Mouse (Mus musculus): ENCODE results near the gene Mrpl10. TPM values are rescaled to one million over a fixed set of nuclear protein-coding genes. Genes with fewer than 3 reads are reported as not detected.

The Mrpl10 gene
- polyA plus RNA-seq, 1 experiment from 2014 or later = 50.8 TPM

GRCm38 (mm10) chr11:97024977-97025376 lies 16.4 kb upstream of the Mrpl10 start:
- TF ChIP-seq EP300 (IDR thresholded peaks at IDR 0.05) = no peak
- no peak for TF ChIP-seq CTCF (IDR thresholded peaks at IDR 0.05)
- Histone ChIP-seq H3K27ac (ENCODE audit: low read length) (no peak overlapping the region), H3K4me3 (ENCODE audit: low read depth, low read length) (no peak overlapping the region), H3K4me2 (replicated peaks; ENCODE audit: low read depth, low read length) (no peak overlapping the region), H3K36me3 (ENCODE audit: insufficient read depth, low read length) (no peaks in the 10 kb centered on the region), H3K9ac (replicated peaks; ENCODE audit: low read depth) (no peak overlapping the region), H3K27me3 (replicated peaks; ENCODE audit: insufficient read depth, low read length) (peaks cover 20% of the 10 kb centered on the region), H3K9me3 (ENCODE audit: low read length) (no peaks in the 10 kb centered on the region), H3K4me1 (ENCODE audit: insufficient read depth, low read depth, low read length) (peaks cover 10% of the 10 kb centered on the region)
- ATAC-seq (no peak), DNase-seq (ENCODE audit: low spot score) (no peak)
- 35% methylated on average over 10 of the region's 10 CpGs for WGBS

- Histone ChIP-seq H3K27ac (ENCODE audit: low read length) (peak overlapping the region; percentile 34; the same call in 1 of the 2 replicates), H3K36me3 (ENCODE audit: insufficient read depth, low read length) (no peaks in the 10 kb centered on the region), H3K9me3 (ENCODE audit: low read length) (no peaks in the 10 kb centered on the region), H3K4me3 (ENCODE audit: low read depth, low read length) (no peak overlapping the region), H3K4me1 (ENCODE audit: insufficient read depth, low read depth, low read length) (peaks cover 16% of the 10 kb centered on the region), H3K27me3 (replicated peaks; ENCODE audit: insufficient read depth, low read length) (peaks cover 12% of the 10 kb centered on the region), H3K9ac (replicated peaks; ENCODE audit: low read depth) (no peak overlapping the region), H3K4me2 (replicated peaks; ENCODE audit: low read depth, low read length) (peak overlapping the region; percentile 49)
- ATAC-seq = peak; percentile 53
- whole genome bisulfite sequencing = 4% methylated on average over 17 of the region's 17 CpGs
- TF ChIP-seq EP300 (IDR thresholded peaks at IDR 0.05) (no peak), CTCF (IDR thresholded peaks at IDR 0.05) (peak; percentile 98)
- peak; percentile 94 for DNase-seq (ENCODE audit: low spot score)
Measured at GRCm38 (mm10) chr11:97025721-97026344, 15.5 kb upstream of the Mrpl10 start.

DNA sequence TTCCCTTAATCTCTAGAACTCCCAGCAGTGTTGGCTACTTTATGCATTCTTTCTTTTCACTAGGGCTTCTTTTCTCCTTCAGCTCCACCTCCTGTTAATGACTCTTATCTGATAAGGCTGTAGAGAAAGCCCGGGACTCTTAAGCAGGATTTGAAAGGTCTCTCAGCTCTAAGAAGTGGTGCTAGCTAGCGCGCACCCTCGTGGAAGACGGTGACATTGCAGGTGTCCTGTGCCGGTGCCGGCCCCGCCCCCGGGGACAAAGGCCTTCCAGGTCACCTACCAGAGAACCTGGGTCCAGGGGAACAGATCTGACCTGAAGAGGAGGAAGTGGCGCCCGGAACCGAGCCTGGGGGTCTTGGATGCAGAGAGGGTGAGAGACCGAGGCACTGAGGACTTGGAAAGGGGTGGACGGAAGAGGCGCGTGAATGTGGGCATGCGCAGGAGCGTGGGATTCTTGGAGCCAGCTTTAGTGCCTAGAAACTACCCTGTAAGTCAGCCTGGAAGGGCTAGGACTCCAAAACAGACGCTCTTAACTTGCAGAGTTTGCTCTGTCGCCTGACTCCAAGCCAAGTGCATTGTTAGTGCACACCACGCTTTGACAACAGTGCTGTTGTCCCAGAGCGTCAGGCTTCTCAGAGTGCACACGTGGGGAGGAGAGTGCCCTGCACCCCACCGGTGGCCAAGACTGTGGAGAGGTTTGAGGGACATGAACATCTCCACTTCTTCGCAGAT lies 11.5 kb upstream of the Mrpl10 start, which contains the start of gene Scrn2:
Gene Scrn2 (plus strand): TSS at position 253 of the 732 bp plus-strand sequence.
- H3K4me2 ChIP-seq (replicated peaks; ENCODE audit: low read depth, low read length) = peak within 1 kb of the TSS; percentile 68
- peak; percentile 90 for ATAC-seq

DNA sequence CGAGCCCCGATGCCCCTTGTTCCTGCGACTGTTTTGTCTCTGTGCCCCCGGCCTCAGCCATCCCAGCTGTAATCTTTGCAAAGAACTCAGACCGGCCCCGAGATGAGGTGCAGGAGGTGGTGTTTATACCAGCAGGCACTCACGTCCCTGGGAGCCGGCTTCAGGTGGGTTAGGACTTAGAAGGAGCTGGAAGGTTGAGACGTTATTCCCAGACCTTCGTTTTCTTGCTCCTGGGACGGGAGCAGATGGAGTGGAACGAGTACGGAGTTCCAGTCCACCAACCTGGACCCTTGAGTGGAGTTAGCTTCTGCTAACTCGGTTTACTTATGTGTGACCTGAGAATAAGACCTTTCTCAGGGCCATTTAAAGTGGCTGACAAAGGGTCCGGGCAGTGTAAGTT lies 10.9 kb upstream of the Mrpl10 start:
- Histone ChIP-seq H3K36me3 (ENCODE audit: insufficient read depth, low read length) (no peaks in the 10 kb centered on the region), H3K4me3 (ENCODE audit: low read depth, low read length) (peak overlapping the region; percentile 62), H3K4me1 (ENCODE audit: insufficient read depth, low read depth, low read length) (peaks cover 10% of the 10 kb centered on the region; the same call in 1 of the 2 replicates), H3K4me2 (replicated peaks; ENCODE audit: low read depth, low read length) (peak overlapping the region; percentile 68), H3K9me3 (ENCODE audit: low read length) (no peaks in the 10 kb centered on the region), H3K27me3 (replicated peaks; ENCODE audit: insufficient read depth, low read length) (no peaks in the 10 kb centered on the region), H3K9ac (replicated peaks; ENCODE audit: low read depth) (peak overlapping the region; percentile 37), H3K27ac (ENCODE audit: low read length) (peak overlapping the region; percentile 69)
- no peak for TF ChIP-seq EP300 (IDR thresholded peaks at IDR 0.05)
- no peak for TF ChIP-seq CTCF (IDR thresholded peaks at IDR 0.05)
- WGBS = 13% methylated on average over 15 of the region's 15 CpGs
- ATAC-seq (no peak), DNase-seq (ENCODE audit: low spot score) (no peak)

More for the DNA sequence above, 11.5 kb upstream of the Mrpl10 start, which contains the start of gene Scrn2:
- peak within 1 kb of the TSS; percentile 69 for H3K27ac ChIP-seq (ENCODE audit: low read length)
- no peaks in the 10 kb centered on the region for H3K36me3 ChIP-seq (ENCODE audit: insufficient read depth, low read length)
- DNase-seq (ENCODE audit: low spot score) = peak; percentile 97
- H3K4me3 ChIP-seq (ENCODE audit: low read depth, low read length) = peak within 1 kb of the TSS; percentile 62
- H3K4me1 ChIP-seq (ENCODE audit: insufficient read depth, low read depth, low read length) = peaks cover 10% of the 10 kb centered on the region; the same call in 1 of the 2 replicates
- no peaks in the 10 kb centered on the region for H3K27me3 ChIP-seq (replicated peaks; ENCODE audit: insufficient read depth, low read length)
- no peaks in the 10 kb centered on the region for H3K9me3 ChIP-seq (ENCODE audit: low read length)
- peak within 1 kb of the TSS; percentile 37 for H3K9ac ChIP-seq (replicated peaks; ENCODE audit: low read depth)
- under 1% methylated on average over 25 of the region's 25 CpGs for WGBS
- TF ChIP-seq EP300 (IDR thresholded peaks at IDR 0.05) (0 out of 2 replicates have a peak, but pooled peaks have one; percentile 44), CTCF (IDR thresholded peaks at IDR 0.05) (peak; percentile 91)

DNA sequence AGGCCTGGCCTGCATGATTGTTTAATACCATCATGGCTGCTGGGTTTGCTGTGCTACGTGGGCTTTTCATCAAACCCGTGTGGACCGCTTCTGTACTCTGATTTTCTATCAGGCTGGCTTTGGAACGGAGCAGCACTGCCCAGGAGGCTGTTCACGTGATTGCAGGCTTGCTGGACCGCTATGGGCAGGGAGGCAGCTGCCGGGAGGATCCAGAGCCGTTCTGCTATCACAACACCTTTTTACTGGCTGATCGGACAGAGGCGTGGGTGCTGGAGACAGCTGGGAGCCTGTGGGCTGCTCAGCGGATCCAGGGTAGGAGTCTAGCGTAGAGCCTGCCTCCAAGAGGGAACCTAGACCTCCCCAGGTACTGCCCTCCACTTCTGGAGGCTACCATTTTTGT lies 9.4 kb upstream of the Mrpl10 start:
- Histone ChIP-seq H3K36me3 (ENCODE audit: insufficient read depth, low read length) (no peaks in the 10 kb centered on the region), H3K4me1 (ENCODE audit: insufficient read depth, low read depth, low read length) (peaks cover 6% of the 10 kb centered on the region; the same call in 1 of the 2 replicates), H3K4me3 (ENCODE audit: low read depth, low read length) (no peak overlapping the region), H3K27ac (ENCODE audit: low read length) (no peak overlapping the region), H3K9ac (replicated peaks; ENCODE audit: low read depth) (no peak overlapping the region), H3K4me2 (replicated peaks; ENCODE audit: low read depth, low read length) (no peak overlapping the region), H3K27me3 (replicated peaks; ENCODE audit: insufficient read depth, low read length) (no peaks in the 10 kb centered on the region), H3K9me3 (ENCODE audit: low read length) (no peaks in the 10 kb centered on the region)
- WGBS = 77% methylated on average over 12 of the region's 12 CpGs
- DNase-seq (ENCODE audit: low spot score) = no peak
- no peak for ATAC-seq
- TF ChIP-seq EP300 (IDR thresholded peaks at IDR 0.05) = no peak
- TF ChIP-seq CTCF (IDR thresholded peaks at IDR 0.05) = no peak

- DNase-seq (ENCODE audit: low spot score) = no peak
- WGBS = 88% methylated on average over 4 of the region's 4 CpGs
- Histone ChIP-seq H3K4me3 (ENCODE audit: low read depth, low read length) (no peak overlapping the region), H3K27me3 (replicated peaks; ENCODE audit: insufficient read depth, low read length) (no peaks in the 10 kb centered on the region), H3K9me3 (ENCODE audit: low read length) (no peaks in the 10 kb centered on the region), H3K4me1 (ENCODE audit: insufficient read depth, low read depth, low read length) (peaks cover 6% of the 10 kb centered on the region; the same call in 1 of the 2 replicates), H3K36me3 (ENCODE audit: insufficient read depth, low read length) (no peaks in the 10 kb centered on the region), H3K27ac (ENCODE audit: low read length) (no peak overlapping the region), H3K9ac (replicated peaks; ENCODE audit: low read depth) (no peak overlapping the region), H3K4me2 (replicated peaks; ENCODE audit: low read depth, low read length) (no peak overlapping the region)
- no peak for ATAC-seq
- TF ChIP-seq CTCF (IDR thresholded peaks at IDR 0.05) (no peak), EP300 (IDR thresholded peaks at IDR 0.05) (no peak)
Measured at GRCm38 (mm10) chr11:97032499-97032898, 8.9 kb upstream of the Mrpl10 start.

All from lung, postnatal 0 days (tissue).